Comparison of ENCODE assay signal across 8 mouse cellular contexts in the genomic region with DNA sequence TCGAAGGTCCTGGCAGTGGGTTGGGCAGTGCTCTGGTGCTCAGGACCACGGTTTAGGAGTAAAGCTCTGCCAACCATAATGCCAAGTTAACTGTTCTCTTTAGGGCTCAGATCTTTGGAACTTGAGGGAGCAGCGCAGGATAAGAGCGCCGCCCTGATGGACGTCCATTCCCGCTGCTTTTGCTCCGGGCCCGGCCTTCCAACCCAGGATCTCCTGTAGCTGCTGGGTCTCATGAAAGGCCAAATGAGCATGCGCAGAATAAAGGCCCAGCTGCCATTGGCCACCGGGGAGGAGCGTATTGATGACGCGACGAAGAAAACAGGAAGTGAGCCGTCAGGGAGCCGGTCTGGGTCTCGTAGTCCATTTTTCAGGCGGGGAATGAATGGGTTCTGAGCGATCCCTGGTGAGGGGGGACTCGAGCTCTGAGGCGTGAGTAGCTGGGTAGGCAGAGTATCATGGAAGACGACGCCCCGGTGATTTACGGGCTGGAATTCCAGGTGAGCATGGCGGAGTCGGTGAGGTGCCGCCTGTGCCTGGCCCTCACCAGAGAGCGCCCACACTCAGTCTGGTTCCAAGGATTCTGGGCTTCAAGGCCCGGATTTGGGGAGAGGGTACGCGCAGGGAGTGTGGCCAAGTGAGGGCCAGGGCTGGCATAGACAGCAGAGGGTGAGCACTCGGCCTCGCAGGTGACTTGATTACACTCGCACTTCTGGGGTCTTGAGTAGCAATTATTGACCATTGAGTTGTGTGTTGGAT. TPM values are rescaled to one million over a fixed set of nuclear protein-coding genes. Genes with fewer than 3 reads are reported as not detected.
DNase-seq lines count a peak whose midpoint lies in the region; ATAC-seq lines count a peak whose summit lies in the region.

A gene (plus strand): TSS at position 296 of the 756 bp plus-strand sequence.

- H3K9me3 ChIP-seq in intestine, embryonic 14.5 days (ENCODE audit: control insufficient read depth, low read length), result no peaks in the 10 kb centered on the region

- peak within 1 kb of the TSS; percentile 80 for H3K4me3 ChIP-seq in intestine, embryonic 14.5 days (ENCODE audit: low read depth, low read length)

- peak; percentile 83 for ATAC-seq in intestine, embryonic 14.5 days (replicated peaks; ENCODE audit: low FRiP score, low TSS enrichment, low read depth)

- intact Hi-C loops in left cerebral cortex, postnatal 14 days (cut with DNase I), result no loop called here

- peaks cover 8% of the 10 kb centered on the region; the same call in 1 of the 2 replicates for H3K4me1 ChIP-seq in intestine, embryonic 14.5 days (replicated peaks; ENCODE audit: control insufficient read depth, insufficient read depth, low read length)

- peak within 1 kb of the TSS; percentile 90 for H3K4me2 ChIP-seq in intestine, embryonic 14.5 days (ENCODE audit: low read length)

- DNase-seq in adrenal gland, adult 18-20 months (ENCODE audit: low spot score in 2 of 2), result peak; percentile 75
- DNase-seq in embryo, embryonic 11 days, result peak; percentile 95
- peak; percentile 88 for DNase-seq in gastrocnemius, postnatal 25 days
- DNase-seq in intestine, embryonic 14.5 days (ENCODE audit: low spot score), result peak; percentile 92
- DNase-seq in left cerebral cortex, postnatal 14 days (ENCODE audit: low spot score in 2 of 2), result peak; percentile 92 to 94
- DNase-seq in mesoderm, embryonic 11.5 days (ENCODE audit: low read depth, low spot score), result peak; percentile 97
- DNase-seq in right cerebral cortex, postnatal 36 days (ENCODE audit: low spot score in 2 of 2), result peak; percentile 87 to 91
- DNase-seq in yolk sac, embryonic 10.5 days (ENCODE audit: low spot score), result peak; percentile 90

- peak within 1 kb of the TSS; percentile 34; the same call in 1 of the 2 replicates for H3K27ac ChIP-seq in intestine, embryonic 14.5 days (ENCODE audit: low read depth)

- peaks cover 4% of the 10 kb centered on the region for H3K36me3 ChIP-seq in intestine, embryonic 14.5 days (ENCODE audit: control insufficient read depth, insufficient read depth, low read length)

- 4% methylated on average over 36 of the region's 36 CpGs for WGBS in intestine, embryonic 14.5 days

- H3K27me3 ChIP-seq in intestine, embryonic 14.5 days (replicated peaks; ENCODE audit: control insufficient read depth, insufficient read depth, low read length), result no peaks in the 10 kb centered on the region

- H3K9ac ChIP-seq in intestine, embryonic 14.5 days (ENCODE audit: low read length), result peak within 1 kb of the TSS; percentile 62

RNA-seq across cellular contexts. Expression of the gene that starts here (rescaled TPM):
- total RNA-seq in adrenal gland, adult 18-20 months (2021), result 10 to 100 TPM; 18.1 to 22.0 TPM
- total RNA-seq in gastrocnemius, postnatal 25 days (2021), result 1 to 10 TPM; 5.8 to 7.7 TPM
- 31.0 and 32.4 TPM in 2 replicates for polyA plus RNA-seq in intestine, embryonic 14.5 days (2014; fragmentation: Nextera tagmentation; extraction: Ambion mirVana)
- total RNA-seq in left cerebral cortex, postnatal 14 days (2021), result 10 to 100 TPM; 59.7 to 60.1 TPM

Comparison
In these comparisons a context has a peak if more than half of its experiments do, and no peak if none do; other contexts are left out.
1. Peak in every context shown above with its lines: DNase-seq, ATAC-seq, H3K4me3 ChIP-seq and H3K27ac ChIP-seq.